Mouse (Mus musculus) kidney, postnatal 0 days (tissue): ENCODE results near the gene Psmd13. TPM values are rescaled to one million over a fixed set of nuclear protein-coding genes. Genes with fewer than 3 reads are reported as not detected.

ENCODE experiments used
- ATAC-seq: fragments of 200-750 bp; cut with Nextera tagmentation; replicated peaks from 2 replicates; pipeline ENCODE4 v1.8.0; 2017; ENCODE audit warnings: low read depth, moderate number of reproducible peaks, moderate TSS enrichment, moderate library complexity; ENCODE audit not compliant: low FRiP score
- DNase-seq: peaks from one replicate; pipeline ENCODE4 v3.0.0-alpha.2; 2016; ENCODE audit warnings: low spot score
- H3K27ac ChIP-seq: fragments of 300-500 bp; sonication (generic); 2 replicates; pipeline ENCODE4 v1.5.1; 2014; ENCODE audit warnings: mild to moderate bottlenecking
- H3K27me3 ChIP-seq: fragments of 300-500 bp; sonication (generic); 2 replicates; pipeline ENCODE4 v1.6.1; 2014; ENCODE audit warnings: low read length, mixed read lengths; ENCODE audit not compliant: insufficient read depth
- H3K36me3 ChIP-seq: fragments of 300-500 bp; sonication (generic); 2 replicates; pipeline ENCODE4 v1.6.1; 2014; ENCODE audit warnings: low read length, mixed read lengths; ENCODE audit not compliant: insufficient read depth
- H3K4me1 ChIP-seq: fragments of 300-500 bp; sonication (generic); replicated peaks from 2 replicates; pipeline ENCODE4 v1.6.1; 2014; ENCODE audit warnings: antibody characterized with exemption, low read length, mixed read lengths; ENCODE audit not compliant: insufficient read depth
- H3K4me2 ChIP-seq: fragments of 300-500 bp; sonication (generic); 2 replicates; pipeline ENCODE4 v1.6.1; 2014; ENCODE audit warnings: mild to moderate bottlenecking, low read length, moderate library complexity, mixed read lengths
- H3K4me3 ChIP-seq: fragments of 300-500 bp; sonication (generic); replicated peaks from 2 replicates; pipeline ENCODE4 v1.5.1; 2014; ENCODE audit warnings: low read depth, low read length
- H3K9ac ChIP-seq: fragments of 300-500 bp; sonication (generic); 2 replicates; pipeline ENCODE4 v1.6.1; 2014; ENCODE audit warnings: low read depth, low read length
- H3K9me3 ChIP-seq: fragments of 300-500 bp; sonication (generic); replicated peaks from 2 replicates; pipeline ENCODE4 v1.6.1; 2016; ENCODE audit warnings: low read length, inconsistent platforms, mixed read lengths
- CTCF ChIP-seq: IDR thresholded peaks from 2 replicates; pipeline ENCODE4 v1.5.1; 2016; ENCODE audit warnings: antibody characterized with exemption, low read depth, mild to moderate bottlenecking, moderate library complexity
- WGBS: fragments of 180-500 bp; shearing (Covaris S2); extraction: QIAGEN DNeasy Blood & Tissue Kit; methylation state at CpG from one replicate; pipeline ENCODE4 v1.1.7; 2014; 5-methylcytosine and 5-hydroxymethylcytosine counted together
- polyA plus RNA-seq: library from polyadenylated mRNA; unstranded; fragments of >200 nt; fragmentation: Nextera tagmentation; extraction: Ambion mirVana; gene quantifications from 2 replicates; pipeline ENCODE4 v1.2.1, GENCODE M21; 2015

The Psmd13 gene
- polyA plus RNA-seq, 1 experiment from 2014 or later: 198 TPM

GRCm38 (mm10) chr7:140941222-140942051 is 59.7 kb downstream of the Psmd13 start, which contains the start of gene Pgghg:
Gene Pgghg, plus strand, starts transcription at chr7:140941391.
- H3K4me2 ChIP-seq: peak within 1 kb of the TSS; percentile 62
- ATAC-seq: peak; percentile 84
- WGBS: 2% methylated on average over 33 of the region's 33 CpGs
- TF ChIP-seq CTCF: peak; percentile 91
- H3K9ac ChIP-seq: peak within 1 kb of the TSS; percentile 65
- no peaks in the 10 kb centered on the region for H3K27me3 ChIP-seq
- peak; percentile 95 for DNase-seq
- H3K4me1 ChIP-seq: 0 out of 2 replicates have a peak, but pooled peaks cover 3% of the 10 kb centered on the region
- peak within 1 kb of the TSS; percentile 45 for H3K4me3 ChIP-seq
- 0 out of 2 replicates have a peak, but pooled peaks cover 6% of the 10 kb centered on the region for H3K36me3 ChIP-seq
- H3K27ac ChIP-seq: peak within 1 kb of the TSS; percentile 88
- H3K9me3 ChIP-seq: no peaks in the 10 kb centered on the region

GRCm38 (mm10) chr7:140942341-140942740 is 60.6 kb downstream of the Psmd13 start:
- Histone ChIP-seq H3K27ac (peak overlapping the region; percentile 88), H3K4me3 (peak overlapping the region; percentile 45), H3K4me1 (0 out of 2 replicates have a peak, but pooled peaks cover 3% of the 10 kb centered on the region), H3K9me3 (no peaks in the 10 kb centered on the region), H3K9ac (peak overlapping the region; percentile 65), H3K4me2 (peak overlapping the region; percentile 62), H3K27me3 (no peaks in the 10 kb centered on the region), H3K36me3 (0 out of 2 replicates have a peak, but pooled peaks cover 12% of the 10 kb centered on the region)
- ATAC-seq (no peak; the same call in 1 of the 2 replicates), DNase-seq (no peak)
- 43% methylated on average over 9 of the region's 9 CpGs for WGBS
- TF ChIP-seq CTCF: no peak

- Histone ChIP-seq H3K4me3 (no peak overlapping the region), H3K27ac (0 out of 2 replicates have a peak overlapping the region, but pooled peaks have one; percentile 88), H3K9ac (no peak overlapping the region), H3K27me3 (no peaks in the 10 kb centered on the region), H3K36me3 (0 out of 2 replicates have a peak, but pooled peaks cover 15% of the 10 kb centered on the region), H3K9me3 (no peaks in the 10 kb centered on the region), H3K4me2 (no peak overlapping the region), H3K4me1 (0 out of 2 replicates have a peak, but pooled peaks cover 3% of the 10 kb centered on the region)
- 84% methylated on average over 10 of the region's 10 CpGs for WGBS
- TF ChIP-seq CTCF: no peak
- ATAC-seq: no peak
- DNase-seq: no peak
Measured at GRCm38 (mm10) chr7:140942811-140943210, 61.0 kb downstream of the Psmd13 start.

- Histone ChIP-seq H3K9me3 (no peaks in the 10 kb centered on the region), H3K4me3 (no peak overlapping the region), H3K4me1 (0 out of 2 replicates have a peak, but pooled peaks cover 3% of the 10 kb centered on the region), H3K27ac (no peak overlapping the region), H3K27me3 (no peaks in the 10 kb centered on the region), H3K4me2 (no peak overlapping the region), H3K9ac (no peak overlapping the region), H3K36me3 (0 out of 2 replicates have a peak, but pooled peaks cover 16% of the 10 kb centered on the region)
- WGBS: 81% methylated on average over 4 of the region's 4 CpGs
- DNase-seq (no peak), ATAC-seq (no peak)
- TF ChIP-seq CTCF: no peak
Measured at GRCm38 (mm10) chr7:140943356-140943755, 61.6 kb downstream of the Psmd13 start.

GRCm38 (mm10) chr7:140944236-140944635 is 62.5 kb downstream of the Psmd13 start:
- 0 out of 2 replicates have a peak, but pooled peaks cover 3% of the 10 kb centered on the region for H3K4me1 ChIP-seq
- 83% methylated on average over 7 of the region's 7 CpGs for WGBS
- H3K27ac ChIP-seq: no peak overlapping the region
- no peaks in the 10 kb centered on the region for H3K9me3 ChIP-seq
- no peaks in the 10 kb centered on the region for H3K27me3 ChIP-seq
- H3K9ac ChIP-seq: no peak overlapping the region
- ATAC-seq (no peak), DNase-seq (no peak)
- H3K4me3 ChIP-seq: no peak overlapping the region
- no peak for TF ChIP-seq CTCF
- H3K4me2 ChIP-seq: no peak overlapping the region
- H3K36me3 ChIP-seq: 0 out of 2 replicates have a peak, but pooled peaks cover 21% of the 10 kb centered on the region

- H3K36me3 ChIP-seq: 0 out of 2 replicates have a peak, but pooled peaks cover 21% of the 10 kb centered on the region
- no peak for ATAC-seq
- H3K9ac ChIP-seq: no peak overlapping the region
- H3K4me3 ChIP-seq: no peak overlapping the region
- H3K27ac ChIP-seq: no peak overlapping the region
- no peak for DNase-seq
- WGBS: 97% methylated on average over 5 of the region's 5 CpGs
- TF ChIP-seq CTCF: no peak
- no peaks in the 10 kb centered on the region for H3K27me3 ChIP-seq
- no peaks in the 10 kb centered on the region for H3K9me3 ChIP-seq
- no peak overlapping the region for H3K4me2 ChIP-seq
- H3K4me1 ChIP-seq: peaks cover 1% of the 10 kb centered on the region; the same call in 1 of the 2 replicates
Measured at GRCm38 (mm10) chr7:140945247-140945646, 63.5 kb downstream of the Psmd13 start.
